Mouse (Mus musculus) lung, postnatal 0 days (tissue): ENCODE measurements around the gene Krtdap.

Source experiments
- CTCF ChIP-seq: IDR thresholded peaks from 2 replicates; pipeline ENCODE4 v1.5.1; 2016; ENCODE audit warnings: antibody characterized with exemption, mild to moderate bottlenecking
- EP300 ChIP-seq: IDR thresholded peaks from 2 replicates; pipeline ENCODE4 v1.6.1; 2016; ENCODE audit warnings: antibody characterized with exemption, mild to moderate bottlenecking, control low read depth

DNA sequence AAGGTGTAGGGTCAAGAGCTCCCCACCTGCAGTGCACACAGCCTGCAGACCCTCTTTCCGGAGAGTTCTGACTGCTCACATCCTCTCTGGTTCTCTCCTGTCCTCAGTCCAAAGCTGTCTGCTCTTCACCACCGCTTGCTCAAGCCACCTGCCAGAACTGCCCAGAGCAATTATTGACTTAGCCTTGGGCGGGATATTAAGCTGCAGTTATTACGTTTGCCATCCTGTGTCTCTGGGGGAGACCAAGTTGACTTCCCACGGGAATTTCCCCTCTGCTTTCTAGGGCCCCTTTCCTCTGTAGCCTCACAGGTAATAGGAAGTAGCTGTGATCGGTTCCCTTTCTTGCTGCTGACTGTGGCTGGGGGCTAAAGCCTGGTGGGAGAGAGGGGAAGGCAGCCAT is 32.4 kb downstream of the Krtdap start:
- TF ChIP-seq CTCF (no peak), EP300 (no peak)
